Mouse (Mus musculus): ENCODE measurements around the gene Dek. TPM values are rescaled to one million over a fixed set of nuclear protein-coding genes. Genes with fewer than 3 reads are reported as not detected.

Dek gene
- polyA plus RNA-seq (2016; fragmentation: Nextera tagmentation; extraction: Ambion mirVana) = 358 and 389 TPM in 2 replicates

DNA sequence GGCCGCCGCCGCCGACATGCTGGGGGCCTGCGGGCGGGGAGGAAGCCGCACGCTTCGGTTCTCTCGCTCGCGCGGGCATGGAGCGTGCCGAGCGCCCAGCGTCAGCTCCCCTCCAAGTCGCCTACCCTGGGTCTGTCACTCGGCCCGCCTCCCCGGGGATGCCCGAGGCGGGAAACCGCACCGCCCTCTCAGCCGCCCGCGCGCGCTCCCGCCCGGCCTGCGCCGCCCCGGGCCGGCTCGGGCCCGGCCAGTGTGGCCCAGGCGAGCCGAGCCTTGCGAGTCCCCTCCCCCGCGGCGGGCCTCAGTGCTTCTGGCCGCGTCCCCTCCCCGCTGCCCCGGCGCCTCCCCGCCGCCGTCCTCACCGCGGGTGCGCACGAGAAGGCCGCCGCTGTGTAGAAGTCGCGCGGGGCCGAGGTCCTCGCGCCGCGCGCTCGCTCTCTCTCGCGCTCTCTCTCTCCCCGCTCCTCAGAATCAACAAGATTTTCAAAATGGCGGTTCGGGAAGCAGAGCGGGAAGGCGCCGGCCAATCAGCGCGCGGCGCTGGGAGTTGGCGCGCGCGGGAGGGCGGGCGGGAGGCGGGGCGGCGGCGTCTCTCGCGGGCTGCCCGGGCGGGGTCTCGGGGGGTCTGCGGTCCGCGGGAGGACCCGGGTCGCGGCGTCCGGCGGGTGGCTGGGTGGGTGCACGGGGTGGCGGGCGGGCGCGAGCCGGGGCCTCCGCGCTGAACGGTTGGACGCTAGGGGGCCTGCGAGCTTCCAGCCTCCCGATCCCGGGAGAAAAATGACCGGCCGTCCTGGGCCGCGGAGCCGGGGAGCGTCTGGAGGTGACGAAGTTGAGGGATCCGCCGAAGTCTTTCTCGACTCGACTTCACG, at the start of gene Dek:
Gene Dek (minus strand): TSS at position 491 of the 869 bp plus-strand sequence.
- Histone ChIP-seq H3K4me2 (peak within 1 kb of the TSS; percentile 80), H3K4me1 (replicated peaks) (peaks cover 24% of the 10 kb centered on the region), H3K9me3 (no peaks in the 10 kb centered on the region), H3K36me3 (peaks cover 13% of the 10 kb centered on the region), H3K27me3 (no peaks in the 10 kb centered on the region), H3K27ac (peak within 1 kb of the TSS; percentile 100), H3K9ac (replicated peaks) (peak within 1 kb of the TSS; percentile 98), H3K4me3 (replicated peaks) (peak within 1 kb of the TSS; percentile 95)
- under 1% methylated on average over 117 of the region's 129 CpGs for WGBS
- ATAC-seq (ENCODE audit: insufficient number of reproducible peaks, insufficient read depth, low FRiP score, low TSS enrichment, low read depth) = peak; percentile 94

DNA sequence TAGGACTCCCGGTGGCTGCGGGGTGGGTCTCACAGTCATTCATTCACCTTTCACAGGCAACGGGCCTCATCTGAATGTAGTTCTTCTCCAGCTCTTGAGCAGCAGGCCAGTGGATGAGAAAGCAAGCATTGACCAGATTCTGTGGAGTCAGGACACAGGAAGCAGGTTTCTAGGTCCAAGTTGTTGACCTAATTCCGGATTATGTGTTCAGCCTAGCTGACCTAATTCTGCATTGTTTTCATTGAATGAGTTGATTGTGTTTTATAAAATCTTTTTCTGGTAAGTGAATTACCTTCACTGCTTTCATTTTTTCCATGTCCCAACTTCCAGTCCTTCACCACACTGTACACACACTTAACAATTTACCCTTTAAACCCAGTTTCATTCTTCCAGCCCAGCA, 48.9 kb upstream of the Dek start:
- H3K9ac ChIP-seq (replicated peaks) = no peak overlapping the region
- no peaks in the 10 kb centered on the region for H3K27me3 ChIP-seq
- WGBS = 73% methylated on average over 4 of the region's 4 CpGs
- no peak for ATAC-seq (ENCODE audit: insufficient number of reproducible peaks, insufficient read depth, low FRiP score, low TSS enrichment, low read depth)
- H3K27ac ChIP-seq = peak overlapping the region; percentile 50; the same call in 1 of the 2 replicates
- no peaks in the 10 kb centered on the region for H3K36me3 ChIP-seq
- peaks cover 14% of the 10 kb centered on the region for H3K4me1 ChIP-seq (replicated peaks)
- no peak overlapping the region for H3K4me2 ChIP-seq
- H3K4me3 ChIP-seq (replicated peaks) = no peak overlapping the region
- no peaks in the 10 kb centered on the region for H3K9me3 ChIP-seq

DNA sequence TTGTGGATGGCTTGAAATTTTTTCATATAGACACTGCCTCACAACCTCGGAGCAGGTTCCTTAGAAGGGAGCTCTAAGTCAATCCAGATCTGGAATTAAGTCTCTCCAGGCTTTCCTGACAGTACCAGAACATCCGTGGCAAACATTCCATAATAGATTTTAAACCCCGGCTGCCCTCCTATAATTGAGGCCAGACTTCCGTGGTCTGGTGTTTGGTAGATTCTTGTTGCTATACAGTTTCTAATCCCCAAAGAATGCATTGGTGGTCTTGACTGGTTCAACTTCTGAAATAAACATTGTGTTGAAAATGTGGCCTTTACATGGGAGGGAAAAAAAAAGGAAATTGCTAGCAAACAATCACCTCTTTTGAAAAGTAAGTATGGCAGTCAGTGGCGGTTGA, 47.2 kb upstream of the Dek start:
- no peaks in the 10 kb centered on the region for H3K27me3 ChIP-seq
- no peaks in the 10 kb centered on the region for H3K36me3 ChIP-seq
- 40% methylated on average over 5 of the region's 5 CpGs for WGBS
- no peak overlapping the region for H3K4me2 ChIP-seq
- no peak overlapping the region for H3K9ac ChIP-seq (replicated peaks)
- H3K4me3 ChIP-seq (replicated peaks) = no peak overlapping the region
- H3K27ac ChIP-seq = 0 out of 2 replicates have a peak overlapping the region, but pooled peaks have one; percentile 8
- H3K4me1 ChIP-seq (replicated peaks) = peaks cover 22% of the 10 kb centered on the region
- no peak for ATAC-seq (ENCODE audit: insufficient number of reproducible peaks, insufficient read depth, low FRiP score, low TSS enrichment, low read depth)
- H3K9me3 ChIP-seq = no peaks in the 10 kb centered on the region

DNA sequence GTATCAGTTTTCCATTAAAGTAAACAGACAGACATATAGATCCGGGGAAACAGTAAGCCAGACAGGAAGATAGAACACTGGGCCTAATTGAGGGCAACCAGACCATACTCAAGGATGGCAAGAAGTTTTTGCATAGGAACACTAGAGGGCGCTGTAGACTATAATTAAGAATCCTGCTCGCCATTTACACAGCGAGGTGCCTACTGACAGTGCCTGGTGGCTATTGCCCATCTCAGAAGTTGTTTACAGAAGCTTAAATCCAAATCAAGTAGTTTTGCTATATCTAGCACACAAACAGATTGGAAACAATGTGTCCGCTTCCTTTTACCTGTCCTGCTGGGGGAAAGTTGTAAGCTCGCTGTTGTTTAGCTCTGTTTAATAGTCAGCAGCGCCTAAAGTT, 46.4 kb upstream of the Dek start:
- no peak overlapping the region for H3K9ac ChIP-seq (replicated peaks)
- 36% methylated on average over 7 of the region's 7 CpGs for WGBS
- H3K27ac ChIP-seq = 0 out of 2 replicates have a peak overlapping the region, but pooled peaks have one; percentile 8
- H3K4me1 ChIP-seq (replicated peaks) = peaks cover 26% of the 10 kb centered on the region
- H3K27me3 ChIP-seq = no peaks in the 10 kb centered on the region
- ATAC-seq (ENCODE audit: insufficient number of reproducible peaks, insufficient read depth, low FRiP score, low TSS enrichment, low read depth) = no peak
- no peak overlapping the region for H3K4me3 ChIP-seq (replicated peaks)
- no peaks in the 10 kb centered on the region for H3K9me3 ChIP-seq
- H3K36me3 ChIP-seq = no peaks in the 10 kb centered on the region
- H3K4me2 ChIP-seq = no peak overlapping the region

DNA sequence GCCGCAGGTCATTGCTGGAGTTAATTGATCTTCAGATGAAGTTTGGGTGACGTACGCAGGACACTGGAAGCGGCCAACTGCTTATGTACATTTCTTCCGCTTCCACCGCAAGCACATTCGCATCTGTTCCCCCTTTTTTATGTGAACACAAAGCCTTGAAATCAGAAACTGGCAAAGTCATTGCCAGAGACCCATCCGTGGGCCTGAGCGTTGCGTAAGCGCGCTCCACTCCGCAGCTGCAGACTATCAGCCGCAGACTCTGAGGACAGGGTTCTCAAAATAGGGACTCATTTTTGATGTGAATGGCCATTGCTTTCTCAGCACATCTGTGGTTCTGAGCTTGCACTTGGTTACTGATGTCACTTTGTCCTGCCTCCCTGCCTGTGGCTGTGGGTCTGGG, 45.1 kb upstream of the Dek start:
- Histone ChIP-seq H3K27me3 (no peaks in the 10 kb centered on the region), H3K4me3 (replicated peaks) (no peak overlapping the region), H3K4me1 (replicated peaks) (peaks cover 26% of the 10 kb centered on the region), H3K9me3 (no peaks in the 10 kb centered on the region), H3K27ac (no peak overlapping the region), H3K36me3 (no peaks in the 10 kb centered on the region), H3K4me2 (no peak overlapping the region), H3K9ac (replicated peaks) (no peak overlapping the region)
- ATAC-seq (ENCODE audit: insufficient number of reproducible peaks, insufficient read depth, low FRiP score, low TSS enrichment, low read depth) = no peak
- WGBS = 87% methylated on average over 14 of the region's 14 CpGs

DNA sequence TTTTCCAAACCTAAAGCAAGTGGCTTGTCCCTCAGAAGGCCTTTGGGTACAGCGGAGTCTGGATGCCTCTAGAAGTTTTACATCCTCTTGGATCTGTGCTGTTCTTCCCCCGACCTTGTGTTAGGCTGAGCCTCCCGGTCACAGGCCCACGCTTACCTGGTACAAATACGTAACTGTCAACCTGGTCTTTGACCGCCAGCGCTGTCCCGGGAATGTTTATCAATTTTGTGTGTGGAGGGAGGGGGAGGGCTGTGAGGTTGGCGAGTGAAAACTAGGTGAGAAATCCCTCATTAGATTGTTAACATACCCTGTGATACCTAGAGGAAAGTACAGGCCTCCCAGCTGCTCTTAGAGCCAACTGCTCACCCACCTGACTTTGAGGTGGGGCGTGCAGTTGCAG, 44.0 kb upstream of the Dek start:
- no peak overlapping the region for H3K27ac ChIP-seq
- no peak overlapping the region for H3K4me2 ChIP-seq
- no peaks in the 10 kb centered on the region for H3K27me3 ChIP-seq
- 91% methylated on average over 10 of the region's 10 CpGs for WGBS
- no peaks in the 10 kb centered on the region for H3K9me3 ChIP-seq
- H3K9ac ChIP-seq (replicated peaks) = no peak overlapping the region
- H3K4me1 ChIP-seq (replicated peaks) = peaks cover 30% of the 10 kb centered on the region
- no peak for ATAC-seq (ENCODE audit: insufficient number of reproducible peaks, insufficient read depth, low FRiP score, low TSS enrichment, low read depth)
- no peak overlapping the region for H3K4me3 ChIP-seq (replicated peaks)
- no peaks in the 10 kb centered on the region for H3K36me3 ChIP-seq

DNA sequence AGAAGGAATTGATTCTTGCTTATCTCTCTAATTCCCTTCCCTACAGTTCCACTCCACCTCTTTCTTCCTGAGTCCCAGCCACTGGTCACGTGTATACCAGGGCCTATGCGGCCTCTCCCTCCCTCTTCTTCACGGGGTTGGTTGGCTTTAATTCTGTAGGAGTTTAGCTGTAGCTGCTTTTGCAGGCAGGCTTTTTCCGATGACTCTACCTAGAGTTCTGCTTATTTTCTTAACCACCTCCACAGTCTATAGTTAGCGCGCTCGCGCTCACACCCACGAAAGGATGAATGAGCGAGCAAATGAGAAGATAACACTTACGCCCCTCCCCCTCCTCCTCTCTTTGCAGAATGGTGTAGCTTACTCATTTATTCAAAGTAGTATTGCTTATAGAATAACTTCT, 42.6 kb upstream of the Dek start:
- Histone ChIP-seq H3K4me3 (replicated peaks) (no peak overlapping the region), H3K36me3 (no peaks in the 10 kb centered on the region), H3K4me1 (replicated peaks) (peaks cover 25% of the 10 kb centered on the region), H3K4me2 (no peak overlapping the region), H3K27me3 (no peaks in the 10 kb centered on the region), H3K9me3 (no peaks in the 10 kb centered on the region), H3K27ac (no peak overlapping the region), H3K9ac (replicated peaks) (no peak overlapping the region)
- no peak for ATAC-seq (ENCODE audit: insufficient number of reproducible peaks, insufficient read depth, low FRiP score, low TSS enrichment, low read depth)
- WGBS = 63% methylated on average over 11 of the region's 11 CpGs

DNA sequence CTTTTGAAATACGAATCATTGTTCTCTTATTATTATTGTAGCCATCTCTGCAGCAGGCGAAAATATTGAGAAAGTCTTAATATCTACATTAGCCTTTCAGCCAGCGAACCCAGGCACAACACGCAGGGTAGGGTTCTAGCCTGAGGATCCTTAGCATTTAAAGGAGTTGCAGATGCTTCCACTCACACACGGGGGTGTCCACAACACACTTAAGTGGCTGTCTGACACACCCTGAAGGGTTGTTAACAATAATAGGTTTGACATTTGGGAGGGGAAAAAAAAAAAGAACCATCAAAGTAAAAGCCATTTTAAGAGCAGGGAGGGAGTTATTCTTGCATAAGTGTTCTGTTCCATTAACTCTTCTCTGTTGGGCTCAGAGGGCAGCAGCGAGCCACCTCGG, 40.4 kb upstream of the Dek start:
- Histone ChIP-seq H3K4me1 (replicated peaks) (peaks cover 16% of the 10 kb centered on the region; the same call in 1 of the 2 replicates), H3K9me3 (no peaks in the 10 kb centered on the region), H3K9ac (replicated peaks) (no peak overlapping the region), H3K27ac (no peak overlapping the region), H3K27me3 (no peaks in the 10 kb centered on the region), H3K4me2 (no peak overlapping the region), H3K36me3 (no peaks in the 10 kb centered on the region), H3K4me3 (replicated peaks) (no peak overlapping the region)
- 60% methylated on average over 7 of the region's 7 CpGs for WGBS
- no peak for ATAC-seq (ENCODE audit: insufficient number of reproducible peaks, insufficient read depth, low FRiP score, low TSS enrichment, low read depth)

DNA sequence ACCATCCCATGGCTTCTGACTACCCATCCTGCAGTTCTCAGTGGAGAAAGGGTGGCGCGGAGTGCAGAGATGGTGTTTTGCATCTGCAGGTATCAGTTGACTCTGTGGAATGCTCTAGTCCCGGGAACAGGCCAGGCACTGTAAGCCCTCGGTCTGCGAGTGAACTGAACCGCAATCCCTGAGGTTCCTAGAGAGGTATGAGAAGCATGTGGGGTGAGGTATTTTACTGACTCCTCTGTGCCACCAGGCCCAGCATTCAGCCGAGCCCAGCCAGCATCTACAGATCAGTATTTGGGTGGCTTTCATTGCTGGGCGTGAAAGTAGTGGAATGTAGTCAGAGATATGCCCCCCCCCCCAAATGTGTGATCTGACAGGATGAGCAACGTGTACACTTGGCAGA, 39.9 kb upstream of the Dek start:
- H3K9ac ChIP-seq (replicated peaks) = no peak overlapping the region
- no peak overlapping the region for H3K4me2 ChIP-seq
- H3K36me3 ChIP-seq = no peaks in the 10 kb centered on the region
- WGBS = 53% methylated on average over 9 of the region's 9 CpGs
- no peaks in the 10 kb centered on the region for H3K27me3 ChIP-seq
- no peak for ATAC-seq (ENCODE audit: insufficient number of reproducible peaks, insufficient read depth, low FRiP score, low TSS enrichment, low read depth)
- no peak overlapping the region for H3K4me3 ChIP-seq (replicated peaks)
- H3K4me1 ChIP-seq (replicated peaks) = peaks cover 16% of the 10 kb centered on the region; the same call in 1 of the 2 replicates
- H3K9me3 ChIP-seq = no peaks in the 10 kb centered on the region
- H3K27ac ChIP-seq = no peak overlapping the region

DNA sequence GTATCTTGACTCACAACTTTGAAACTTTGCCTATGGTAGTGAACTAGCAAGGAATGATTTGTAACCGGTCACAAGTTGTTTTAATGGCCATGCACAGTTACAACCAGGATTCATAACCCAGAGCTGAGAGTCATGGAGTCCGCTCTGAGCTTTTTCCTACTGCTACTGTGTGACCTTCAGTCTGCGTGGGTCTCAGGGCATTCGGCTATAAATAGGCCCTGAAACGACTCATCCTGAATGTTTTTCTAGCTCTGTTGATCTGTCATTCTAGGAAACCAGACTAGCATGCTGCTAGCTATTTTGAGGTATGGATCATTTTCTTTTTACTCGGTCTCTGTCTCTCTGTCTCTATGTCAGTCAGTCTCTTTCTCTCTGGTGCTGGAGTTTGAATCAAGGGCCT, 36.8 kb upstream of the Dek start:
- no peak overlapping the region for H3K4me2 ChIP-seq
- H3K4me3 ChIP-seq (replicated peaks) = no peak overlapping the region
- H3K4me1 ChIP-seq (replicated peaks) = peaks cover 5% of the 10 kb centered on the region; the same call in 1 of the 2 replicates
- H3K27me3 ChIP-seq = no peaks in the 10 kb centered on the region
- no peak overlapping the region for H3K27ac ChIP-seq
- H3K36me3 ChIP-seq = no peaks in the 10 kb centered on the region
- no peak for ATAC-seq (ENCODE audit: insufficient number of reproducible peaks, insufficient read depth, low FRiP score, low TSS enrichment, low read depth)
- H3K9ac ChIP-seq (replicated peaks) = no peak overlapping the region
- 76% methylated on average over 6 of the region's 6 CpGs for WGBS
- peaks cover 20% of the 10 kb centered on the region for H3K9me3 ChIP-seq

DNA sequence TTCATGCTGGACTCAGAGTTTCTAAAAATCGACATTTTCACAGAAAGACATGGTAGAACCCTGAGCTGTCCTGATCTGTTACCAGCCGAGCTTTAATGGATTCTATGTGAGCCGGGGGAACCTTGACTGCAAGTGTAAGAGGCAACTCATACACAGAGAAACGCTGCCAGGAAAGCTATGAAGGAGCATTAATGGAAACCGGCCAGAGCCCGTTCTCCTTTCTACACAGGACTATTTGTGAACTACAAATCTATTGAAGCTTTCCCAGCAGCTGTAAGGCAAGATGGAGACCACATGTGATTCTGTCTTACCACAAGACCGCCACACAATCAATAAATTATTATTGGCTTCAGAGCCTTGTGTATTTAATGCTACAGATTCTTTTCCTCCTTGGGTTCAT, 29.7 kb upstream of the Dek start:
- no peak overlapping the region for H3K4me2 ChIP-seq
- peak overlapping the region; percentile 73 for H3K27ac ChIP-seq
- 72% methylated on average over 7 of the region's 7 CpGs for WGBS
- H3K9ac ChIP-seq (replicated peaks) = no peak overlapping the region
- H3K9me3 ChIP-seq = peaks cover 18% of the 10 kb centered on the region
- no peaks in the 10 kb centered on the region for H3K4me1 ChIP-seq (replicated peaks)
- no peaks in the 10 kb centered on the region; the same call in 1 of the 2 replicates for H3K27me3 ChIP-seq
- H3K4me3 ChIP-seq (replicated peaks) = no peak overlapping the region
- H3K36me3 ChIP-seq = no peaks in the 10 kb centered on the region
- ATAC-seq (ENCODE audit: insufficient number of reproducible peaks, insufficient read depth, low FRiP score, low TSS enrichment, low read depth) = no peak

All from limb, embryonic 12.5 days (tissue).